Mouse (Mus musculus): ENCODE results near the gene Pdia6.

GRCm38 (mm10) chr12:17267316-17267715 is 971 bp downstream of the Pdia6 start:
- TF ChIP-seq CTCF (IDR thresholded peaks at IDR 0.05; ENCODE audit: borderline replicate concordance, insufficient read depth, low read depth, low read length) (no peak), POLR2A (IDR thresholded peaks at IDR 0.05; ENCODE audit: borderline replicate concordance, insufficient read depth, low read length) (no peak)

Data from cerebellum, adult 2 months (tissue).